Mouse (Mus musculus): ENCODE measurements around the gene Ddi2.

The Ddi2 gene

GRCm38 (mm10) chr4:141653044-141653443 is 70.2 kb downstream of the Ddi2 start:
- DNase-seq: no peak

GRCm38 (mm10) chr4:141651944-141652343 is 71.3 kb downstream of the Ddi2 start:
- no peak for DNase-seq

- no peak for DNase-seq
Measured at GRCm38 (mm10) chr4:141651286-141651685, 71.9 kb downstream of the Ddi2 start.

- DNase-seq: no peak
Measured at GRCm38 (mm10) chr4:141649244-141649643, 74.0 kb downstream of the Ddi2 start.

GRCm38 (mm10) chr4:141648262-141648661 is 75.0 kb downstream of the Ddi2 start:
- DNase-seq: no peak

- DNase-seq: no peak
Measured at GRCm38 (mm10) chr4:141647187-141647586, 76.0 kb downstream of the Ddi2 start.

- no peak for DNase-seq
Measured at GRCm38 (mm10) chr4:141645988-141646387, 77.2 kb downstream of the Ddi2 start.

GRCm38 (mm10) chr4:141643118-141643855 is 79.9 kb downstream of the Ddi2 start:
- peak; percentile 79 for DNase-seq

- peak; percentile 66 for DNase-seq
Measured at GRCm38 (mm10) chr4:141641961-141642811, 81.0 kb downstream of the Ddi2 start.

GRCm38 (mm10) chr4:141641353-141641771 is 81.9 kb downstream of the Ddi2 start:
- DNase-seq: peak; percentile 82

- DNase-seq: no peak
Measured at GRCm38 (mm10) chr4:141639474-141639873, 83.7 kb downstream of the Ddi2 start.

GRCm38 (mm10) chr4:141636693-141637092 is 86.5 kb downstream of the Ddi2 start:
- peak; percentile 75 for DNase-seq

- no peak for DNase-seq
Measured at GRCm38 (mm10) chr4:141635991-141636390, 87.2 kb downstream of the Ddi2 start.

GRCm38 (mm10) chr4:141632111-141632873 is 90.9 kb downstream of the Ddi2 start:
- no peak for DNase-seq

- no peak for DNase-seq
Measured at GRCm38 (mm10) chr4:141631250-141631649, 92.0 kb downstream of the Ddi2 start.

- no peak for DNase-seq
Measured at GRCm38 (mm10) chr4:141630021-141630420, 93.2 kb downstream of the Ddi2 start.

GRCm38 (mm10) chr4:141628661-141629060 is 94.6 kb downstream of the Ddi2 start:
- no peak for DNase-seq

Measured in kidney, adult 18-20 months (tissue).